Mouse (Mus musculus) layer of hippocampus, postnatal 14 days (tissue): ENCODE measurements around the gene Olfr1065. TPM values are rescaled to one million over a fixed set of nuclear protein-coding genes. Genes with fewer than 3 reads are reported as not detected.
"Not testable (repeated sequence)": the region's sequence is repeated elsewhere in the genome, so short reads cannot be mapped to it uniquely, and the experiment has no call there.

Experiments used
- DNase-seq, 2 experiments: peaks; one replicate each; pipeline ENCODE4 v3.0.0; 2021 to 2022; ENCODE audit warnings: low spot score in 2 of 2, mixed read lengths in 1 of 2
- long read RNA-seq, 2 experiments: library from polyadenylated mRNA; stranded (forward); transcript quantifications; one replicate each; pipeline ENCODE4 v2.0.0; 2021
- total RNA-seq, 2 experiments: library from RNA; stranded (reverse); gene quantifications; 2 replicates each; pipeline ENCODE4 v1.2.3; 2021

The Olfr1065 gene
- not detected for total RNA-seq
- long read RNA-seq, experiment 1 = 0 reads
- long read RNA-seq, experiment 2 = 0 reads

DNA sequence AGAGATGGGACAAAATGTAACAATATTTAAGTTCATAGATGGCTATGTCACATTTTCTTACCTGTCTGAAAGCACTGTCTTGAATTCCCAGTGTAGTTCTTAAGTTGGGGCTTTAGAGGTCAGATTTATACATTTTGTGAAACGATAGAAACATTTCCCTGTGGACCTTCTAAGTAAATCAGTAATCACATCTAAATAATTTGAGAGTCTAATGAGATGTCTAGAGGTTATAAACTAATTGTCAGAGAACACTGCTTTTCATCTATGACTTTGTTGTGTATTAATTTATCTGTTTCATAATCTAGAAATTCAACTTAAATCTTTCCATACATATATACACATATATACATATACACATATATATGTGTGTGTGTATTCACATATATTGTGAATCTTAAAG is at the start of gene Olfr1065:
Olfr1065 (minus strand) TSS at position 101 of the 400 bp plus-strand sequence.
- not testable (repeated sequence) for DNase-seq

DNA sequence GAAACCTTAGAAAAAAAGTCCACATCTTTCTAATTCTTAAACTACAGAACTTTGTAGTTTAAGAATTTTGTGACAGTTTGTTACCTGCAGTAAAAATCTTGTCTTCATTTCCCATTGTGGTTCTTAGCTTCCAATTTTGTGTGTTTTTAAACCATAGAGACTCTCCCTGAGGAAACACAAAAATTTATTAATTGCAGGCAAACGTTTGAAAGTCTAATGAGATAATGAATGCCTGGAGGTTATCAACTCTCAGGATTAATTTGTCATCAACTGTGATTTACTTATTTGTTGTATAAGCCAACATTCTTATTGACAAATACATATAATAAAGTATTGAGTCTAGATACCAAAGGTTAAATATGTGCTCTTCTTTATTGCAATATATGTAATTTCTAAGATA is 36.9 kb upstream of the Olfr1065 start, which contains the start of gene Olfr228:
Olfr228 (minus strand) TSS at position 101 of the 400 bp plus-strand sequence.
- no peak for DNase-seq

DNA sequence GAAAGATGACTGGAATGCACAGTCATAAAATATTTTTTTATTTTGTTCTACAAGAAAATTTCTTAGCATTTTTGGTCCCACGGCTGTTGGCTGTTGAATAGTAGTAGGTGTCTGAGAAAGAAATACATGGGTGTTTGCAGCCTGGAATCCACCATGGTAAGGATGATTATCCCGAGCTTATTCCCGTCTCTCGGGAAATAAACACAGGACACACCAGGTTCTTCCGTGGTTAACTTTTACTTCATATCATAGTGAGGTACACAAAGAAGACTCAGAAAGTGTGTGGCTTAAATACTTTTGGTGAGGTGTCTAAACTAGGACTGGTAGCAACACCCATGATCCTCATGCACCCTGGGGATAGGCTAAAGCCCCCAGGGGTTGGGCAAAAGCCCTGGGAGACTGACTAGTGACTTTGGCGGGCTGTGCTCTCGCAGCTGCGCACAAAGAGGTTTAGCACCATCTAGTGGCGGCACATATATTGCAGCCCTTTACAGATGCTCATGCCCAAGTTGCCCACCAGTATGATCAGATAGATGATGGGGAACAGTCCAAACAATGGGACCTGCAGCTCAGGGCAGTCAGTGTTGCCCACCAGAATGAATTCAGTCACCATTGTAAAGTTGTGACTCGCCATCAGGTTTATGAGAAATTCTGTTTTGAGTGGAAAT is 14.2 kb upstream of the Olfr1065 start:
- DNase-seq = peak; percentile 36 to 44

DNA sequence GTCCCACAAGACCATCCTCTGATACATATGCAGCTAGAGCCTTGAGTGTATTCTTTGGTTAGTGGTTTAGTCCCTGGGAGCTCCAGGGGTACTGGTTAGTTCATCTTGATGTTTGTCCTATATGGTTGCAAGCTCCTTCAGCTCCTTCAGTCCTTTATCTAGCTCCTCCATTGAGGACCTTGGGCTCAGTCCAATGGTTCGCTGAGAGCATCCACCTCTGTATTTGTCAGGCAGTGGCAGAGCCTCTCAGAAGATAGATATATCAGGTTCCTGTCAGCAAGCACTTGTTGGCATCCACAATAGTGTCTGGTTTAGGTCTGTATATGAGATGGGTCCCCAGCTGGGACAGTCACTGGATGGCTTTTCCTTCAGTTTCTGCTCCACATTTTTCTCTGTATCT is 10.0 kb upstream of the Olfr1065 start:
- no peak for DNase-seq

DNA sequence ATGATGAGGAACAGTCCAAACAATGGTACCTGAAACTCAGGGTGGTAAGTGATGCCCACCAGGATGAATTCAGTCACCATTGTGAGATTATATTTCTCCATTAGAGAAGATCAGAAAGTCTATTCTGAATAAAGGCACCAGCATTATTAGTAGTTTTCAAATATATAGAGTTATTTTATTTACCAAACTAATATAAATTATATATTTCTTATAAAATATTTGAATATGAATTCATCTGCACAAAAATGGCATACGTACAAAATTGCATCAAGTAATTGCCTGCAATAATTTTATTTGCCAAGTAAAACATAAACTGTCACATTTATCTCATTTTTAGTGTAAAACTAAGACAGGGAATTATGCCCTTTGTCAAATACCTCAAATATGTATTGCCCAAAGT is 5.8 kb upstream of the Olfr1065 start, which contains the start of gene Olfr1066:
Olfr1066 (minus strand) TSS at position 101 of the 400 bp plus-strand sequence.
- DNase-seq = no peak

DNA sequence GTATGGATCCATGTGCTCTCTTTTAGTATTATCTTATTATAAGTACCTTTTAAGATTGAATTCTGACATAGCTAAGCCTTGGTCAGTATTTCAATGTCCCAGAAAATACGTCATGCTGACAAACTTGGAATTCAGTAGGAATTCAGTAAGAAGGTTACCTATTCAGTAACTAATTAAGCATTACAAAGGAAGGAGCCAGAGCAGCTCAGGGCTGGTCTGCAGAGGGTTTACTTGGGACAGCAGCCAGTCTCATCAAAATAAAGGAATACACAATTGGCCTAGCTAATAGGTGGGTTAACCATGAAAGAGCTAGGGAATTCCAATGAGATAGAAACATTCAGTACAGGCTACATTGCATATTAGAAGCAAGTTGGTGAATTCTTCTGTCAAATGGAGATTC is 8.3 kb downstream of the Olfr1065 start:
- DNase-seq = not testable (repeated sequence)

DNA sequence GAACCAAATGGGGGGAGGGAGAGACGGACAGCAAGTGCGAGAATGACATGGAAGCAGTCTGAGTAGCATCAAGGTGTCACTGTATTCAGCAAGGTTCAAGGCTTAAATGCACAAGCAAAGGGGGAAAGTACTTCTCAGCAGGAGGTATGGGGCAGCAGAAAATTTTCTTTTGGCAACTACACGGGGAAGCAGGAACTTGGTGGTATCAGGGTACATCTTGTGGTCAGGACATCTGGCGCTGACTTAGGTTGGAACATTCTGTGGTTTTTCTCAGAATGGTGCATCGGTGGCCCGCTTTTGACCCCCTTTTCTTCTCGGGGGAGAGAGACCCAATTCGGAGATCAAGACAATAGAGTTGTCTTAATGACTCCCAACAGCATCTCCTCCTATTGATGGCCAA is 21.9 kb downstream of the Olfr1065 start:
- DNase-seq = not testable (repeated sequence)

DNA sequence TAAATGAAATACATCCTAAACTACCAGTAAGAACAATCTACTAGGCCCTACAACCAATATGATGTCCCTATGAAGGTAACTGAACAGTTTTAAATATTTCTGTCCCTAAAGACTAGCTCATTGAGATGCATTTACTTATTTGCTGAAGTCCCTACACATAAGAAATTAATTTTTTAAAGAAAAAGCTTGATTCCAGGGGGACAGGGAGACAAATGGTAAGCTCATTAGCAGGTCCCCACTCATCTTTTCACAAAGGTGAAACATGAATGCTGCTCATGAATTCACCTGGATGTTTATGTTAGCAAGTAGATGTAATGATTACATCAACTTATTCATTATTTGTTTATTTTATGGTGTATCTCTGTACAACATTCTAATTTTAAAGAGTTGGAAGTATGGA is 23.7 kb downstream of the Olfr1065 start, which contains the start of gene Olfr1062:
Olfr1062 (minus strand) TSS at position 101 of the 400 bp plus-strand sequence.
- DNase-seq = not testable (repeated sequence)

DNA sequence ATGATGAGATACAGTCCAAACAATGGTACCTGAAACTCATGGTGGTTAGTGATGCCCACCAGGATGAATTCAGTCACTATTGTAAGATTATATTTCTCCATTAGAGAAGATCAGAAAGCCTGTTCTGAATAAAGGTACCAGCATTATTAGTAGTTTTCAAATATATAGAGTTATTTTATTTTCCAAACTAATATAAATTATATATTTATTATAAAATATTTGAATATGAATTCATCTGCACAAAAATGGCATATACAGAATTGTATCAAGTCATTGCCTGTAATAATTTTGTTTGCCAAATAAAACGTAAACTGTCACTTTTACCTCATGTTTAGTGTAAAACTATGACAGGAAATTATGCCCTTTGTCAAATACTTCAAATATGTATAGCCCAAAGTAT is 36.4 kb downstream of the Olfr1065 start, which contains the start of gene Olfr1061:
Olfr1061 (minus strand) TSS at position 101 of the 400 bp plus-strand sequence.
- no peak for DNase-seq

DNA sequence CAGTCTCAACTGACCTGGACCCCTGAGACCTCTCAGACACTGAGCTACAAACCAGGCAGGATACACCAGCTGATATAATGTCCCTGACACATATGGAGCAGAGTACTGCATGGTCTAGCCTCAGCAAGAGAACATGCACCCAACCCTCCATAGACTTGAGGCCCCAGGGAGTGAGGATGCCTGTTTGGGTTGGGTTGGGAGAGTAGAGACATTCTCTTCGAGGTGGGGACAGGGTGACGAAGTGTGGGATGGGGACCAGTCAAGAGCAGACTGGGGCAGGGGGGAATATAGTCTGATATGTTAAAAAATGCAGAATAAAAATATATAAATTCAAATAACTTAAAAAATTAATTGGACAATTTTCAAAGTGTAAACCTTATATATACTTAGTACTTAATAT is 55.3 kb downstream of the Olfr1065 start:
- no peak for DNase-seq

Other genes with a start within 250 kb of the Olfr1065 start
- gene Olfr1045, start 247.6 kb downstream of the Olfr1065 start, total RNA-seq = not detected
- gene Olfr1046, start 231.3 kb downstream of the Olfr1065 start, total RNA-seq = not detected
- gene Olfr1047, start 219.2 kb downstream of the Olfr1065 start, total RNA-seq = not detected
- gene Olfr1048, start 210.3 kb downstream of the Olfr1065 start, total RNA-seq = not detected
- not detected for gene Olfr1049, start 192.3 kb downstream of the Olfr1065 start, total RNA-seq
- gene Olfr1051, start 171.5 kb downstream of the Olfr1065 start, total RNA-seq = not detected
- not detected for gene Olfr1052, start 158.1 kb downstream of the Olfr1065 start, total RNA-seq
- not detected for gene Olfr1053, start 135.3 kb downstream of the Olfr1065 start, total RNA-seq
- not detected for gene Olfr1054, start 115.2 kb downstream of the Olfr1065 start, total RNA-seq
- not detected for gene Olfr1055, start 100.3 kb downstream of the Olfr1065 start, total RNA-seq
- not detected for gene Olfr1056, start 88.1 kb downstream of the Olfr1065 start, total RNA-seq
- not detected for gene Olfr1057, start 72.2 kb downstream of the Olfr1065 start, total RNA-seq
- gene Olfr1058, start 62.0 kb downstream of the Olfr1065 start, total RNA-seq = not detected
- not detected for gene Olfr1061, start 36.5 kb downstream of the Olfr1065 start, total RNA-seq
- gene Olfr1062, start 23.8 kb downstream of the Olfr1065 start, total RNA-seq = not detected
- not detected for gene Olfr1066, start 5.7 kb upstream of the Olfr1065 start, total RNA-seq
- not detected for gene Olfr228, start 36.8 kb upstream of the Olfr1065 start, total RNA-seq
- gene Olfr1076, start 57.9 kb upstream of the Olfr1065 start, total RNA-seq = not detected
- not detected for gene Olfr1079, start 91.9 kb upstream of the Olfr1065 start, total RNA-seq
- gene Olfr1080, start 107.6 kb upstream of the Olfr1065 start, total RNA-seq = not detected
- not detected for gene Olfr1082, start 148.4 kb upstream of the Olfr1065 start, total RNA-seq
- gene Olfr1084, start 189.1 kb upstream of the Olfr1065 start, total RNA-seq = not detected
- not detected for gene Olfr1085, start 211.4 kb upstream of the Olfr1065 start, total RNA-seq
- gene Olfr1086, start 229.5 kb upstream of the Olfr1065 start, total RNA-seq = not detected
- not detected for gene Olfr1087, start 247.8 kb upstream of the Olfr1065 start, total RNA-seq